Mouse (Mus musculus) kidney, postnatal 10 days (tissue): ENCODE measurements around the gene Morn4.

ENCODE experiments used
- DNase-seq: peaks from one replicate; pipeline ENCODE4 v3.0.0; 2021; ENCODE audit warnings: mixed read lengths

Gene Morn4

GRCm38 (mm10) chr19:42037167-42037702 lies 48.9 kb downstream of the Morn4 start:
- DNase-seq = no peak

GRCm38 (mm10) chr19:42036357-42036756 lies 49.8 kb downstream of the Morn4 start:
- DNase-seq = no peak

GRCm38 (mm10) chr19:42035456-42036248 lies 50.5 kb downstream of the Morn4 start, which contains the start of gene Ankrd2:
TSS of gene Ankrd2 (plus strand) at chr19:42036000.
- peak; percentile 93 for DNase-seq

GRCm38 (mm10) chr19:42034881-42035455 lies 51.2 kb downstream of the Morn4 start:
- no peak for DNase-seq

- no peak for DNase-seq
Measured at GRCm38 (mm10) chr19:42034146-42034775, 51.9 kb downstream of the Morn4 start.

- DNase-seq = no peak
Measured at GRCm38 (mm10) chr19:42033611-42034010, 52.5 kb downstream of the Morn4 start.

- DNase-seq = no peak
Measured at GRCm38 (mm10) chr19:42031112-42031511, 55.0 kb downstream of the Morn4 start.

GRCm38 (mm10) chr19:42026158-42026557 lies 60.0 kb downstream of the Morn4 start:
- DNase-seq = peak; percentile 91
